Mouse (Mus musculus) urinary bladder, postnatal 25 days (tissue): ENCODE data around the gene Usp2.
A peak's percentile ranks its signal among the peaks of the same experiment; 100 is the strongest.

ENCODE experiments used
- DNase-seq: peaks from one replicate; pipeline ENCODE4 v3.0.0; 2022; ENCODE audit warnings: low spot score

Usp2 gene

GRCm38 (mm10) chr9:44125026-44125425 lies 58.2 kb downstream of the Usp2 start:
- DNase-seq: no peak

- peak; percentile 80 for DNase-seq
Measured at GRCm38 (mm10) chr9:44125546-44126428, 59.0 kb downstream of the Usp2 start.

- no peak for DNase-seq
Measured at GRCm38 (mm10) chr9:44126746-44127145, 59.9 kb downstream of the Usp2 start.

GRCm38 (mm10) chr9:44127351-44127801 lies 60.6 kb downstream of the Usp2 start:
- no peak for DNase-seq

GRCm38 (mm10) chr9:44129633-44130032 lies 62.8 kb downstream of the Usp2 start:
- DNase-seq: no peak

- peak; percentile 55 for DNase-seq
Measured at GRCm38 (mm10) chr9:44130034-44130433, 63.2 kb downstream of the Usp2 start.

GRCm38 (mm10) chr9:44130581-44131275 lies 63.9 kb downstream of the Usp2 start:
- no peak for DNase-seq

GRCm38 (mm10) chr9:44131276-44131590 lies 64.4 kb downstream of the Usp2 start:
- no peak for DNase-seq

GRCm38 (mm10) chr9:44132200-44132599 lies 65.4 kb downstream of the Usp2 start:
- no peak for DNase-seq

GRCm38 (mm10) chr9:44133287-44133686 lies 66.5 kb downstream of the Usp2 start:
- no peak for DNase-seq

GRCm38 (mm10) chr9:44134101-44134850 lies 67.5 kb downstream of the Usp2 start, which contains the start of gene Mcam:
Gene Mcam (plus strand): TSS chr9:44134469.
- peak; percentile 55 for DNase-seq

GRCm38 (mm10) chr9:44134851-44135730 lies 68.3 kb downstream of the Usp2 start:
- DNase-seq: no peak

GRCm38 (mm10) chr9:44135731-44136411 lies 69.0 kb downstream of the Usp2 start:
- DNase-seq: no peak

- no peak for DNase-seq
Measured at GRCm38 (mm10) chr9:44137846-44138245, 71.0 kb downstream of the Usp2 start.

GRCm38 (mm10) chr9:44141951-44142350 lies 75.1 kb downstream of the Usp2 start:
- DNase-seq: no peak

- no peak for DNase-seq
Measured at GRCm38 (mm10) chr9:44143421-44143820, 76.6 kb downstream of the Usp2 start.

- no peak for DNase-seq
Measured at GRCm38 (mm10) chr9:44144023-44144717, 77.3 kb downstream of the Usp2 start.

GRCm38 (mm10) chr9:44144718-44145060 lies 77.9 kb downstream of the Usp2 start:
- no peak for DNase-seq
